Mouse (Mus musculus): ENCODE data around the gene Cdcp1. TPM values are rescaled to one million over a fixed set of nuclear protein-coding genes. Genes with fewer than 3 reads are reported as not detected.

Cdcp1 gene
- polyA plus RNA-seq, 1 experiment from 2014 or later = 0.73 TPM

- WGBS = 74% methylated on average over 4 of the region's 4 CpGs
These were observed 52.7 kb downstream of the Cdcp1 start for GRCm38 (mm10) chr9:123162985-123163694.

GRCm38 (mm10) chr9:123161792-123162191 lies 54.0 kb downstream of the Cdcp1 start:
- no peaks in the 10 kb centered on the region for H3K4me1 ChIP-seq
- 70% methylated on average over 2 of the region's 2 CpGs for WGBS

More at GRCm38 (mm10) chr9:123162985-123163694, 52.7 kb downstream of the Cdcp1 start:
- H3K9me3 ChIP-seq = no peaks in the 10 kb centered on the region
- H3K9ac ChIP-seq = no peak overlapping the region
- no peak for ATAC-seq (ENCODE audit: low FRiP score)
- H3K4me3 ChIP-seq (replicated peaks) = no peak overlapping the region
- H3K36me3 ChIP-seq (replicated peaks) = no peaks in the 10 kb centered on the region
- H3K4me2 ChIP-seq = no peak overlapping the region
- no peak overlapping the region for H3K27ac ChIP-seq
- H3K4me1 ChIP-seq = no peaks in the 10 kb centered on the region
- H3K27me3 ChIP-seq = no peaks in the 10 kb centered on the region

GRCm38 (mm10) chr9:123159330-123159729 lies 56.5 kb downstream of the Cdcp1 start:
- H3K4me3 ChIP-seq (replicated peaks) = no peak overlapping the region
- no peak overlapping the region for H3K4me2 ChIP-seq
- no peaks in the 10 kb centered on the region for H3K36me3 ChIP-seq (replicated peaks)
- no peak overlapping the region for H3K27ac ChIP-seq
- 57% methylated on average over 7 of the region's 7 CpGs for WGBS
- ATAC-seq (ENCODE audit: low FRiP score) = no peak
- no peaks in the 10 kb centered on the region for H3K9me3 ChIP-seq
- no peak overlapping the region for H3K9ac ChIP-seq
- H3K4me1 ChIP-seq = no peaks in the 10 kb centered on the region
- H3K27me3 ChIP-seq = no peaks in the 10 kb centered on the region

More at GRCm38 (mm10) chr9:123161792-123162191, 54.0 kb downstream of the Cdcp1 start:
- no peak for ATAC-seq (ENCODE audit: low FRiP score)
- H3K4me3 ChIP-seq (replicated peaks) = no peak overlapping the region
- no peaks in the 10 kb centered on the region for H3K9me3 ChIP-seq
- H3K9ac ChIP-seq = no peak overlapping the region
- no peaks in the 10 kb centered on the region for H3K36me3 ChIP-seq (replicated peaks)
- H3K27me3 ChIP-seq = no peaks in the 10 kb centered on the region
- H3K4me2 ChIP-seq = no peak overlapping the region
- no peak overlapping the region for H3K27ac ChIP-seq

- H3K4me1 ChIP-seq = no peaks in the 10 kb centered on the region
- no peak overlapping the region for H3K4me3 ChIP-seq (replicated peaks)
- no peak overlapping the region for H3K4me2 ChIP-seq
- no peak overlapping the region for H3K9ac ChIP-seq
- no peak for ATAC-seq (ENCODE audit: low FRiP score)
- H3K9me3 ChIP-seq = no peaks in the 10 kb centered on the region
- 68% methylated on average over 8 of the region's 8 CpGs for WGBS
- H3K36me3 ChIP-seq (replicated peaks) = no peaks in the 10 kb centered on the region
- no peaks in the 10 kb centered on the region for H3K27me3 ChIP-seq
- no peak overlapping the region for H3K27ac ChIP-seq
These were observed 57.6 kb downstream of the Cdcp1 start for GRCm38 (mm10) chr9:123158125-123158836.

- H3K36me3 ChIP-seq (replicated peaks) = no peaks in the 10 kb centered on the region
- ATAC-seq (ENCODE audit: low FRiP score) = no peak
- H3K4me1 ChIP-seq = no peaks in the 10 kb centered on the region
These were observed 58.1 kb downstream of the Cdcp1 start for GRCm38 (mm10) chr9:123157699-123158098.

GRCm38 (mm10) chr9:123156910-123157361 lies 58.9 kb downstream of the Cdcp1 start:
- Histone ChIP-seq H3K9ac (no peak overlapping the region), H3K9me3 (no peaks in the 10 kb centered on the region), H3K36me3 (replicated peaks) (no peaks in the 10 kb centered on the region), H3K4me2 (peak overlapping the region; percentile 39), H3K27me3 (no peaks in the 10 kb centered on the region), H3K4me3 (replicated peaks) (0 out of 2 replicates have a peak overlapping the region, but pooled peaks have one; percentile 14), H3K27ac (no peak overlapping the region), H3K4me1 (no peaks in the 10 kb centered on the region)
- ATAC-seq (ENCODE audit: low FRiP score) = peak; percentile 73; the same call in 1 of the 2 replicates
- 29% methylated on average over 30 of the region's 30 CpGs for WGBS

More at GRCm38 (mm10) chr9:123157699-123158098, 58.1 kb downstream of the Cdcp1 start:
- H3K9ac ChIP-seq = no peak overlapping the region
- no peaks in the 10 kb centered on the region for H3K9me3 ChIP-seq
- no peak overlapping the region for H3K4me2 ChIP-seq
- H3K27me3 ChIP-seq = no peaks in the 10 kb centered on the region
- no peak overlapping the region for H3K27ac ChIP-seq
- H3K4me3 ChIP-seq (replicated peaks) = no peak overlapping the region

- H3K36me3 ChIP-seq (replicated peaks) = no peaks in the 10 kb centered on the region
- no peaks in the 10 kb centered on the region for H3K27me3 ChIP-seq
- no peaks in the 10 kb centered on the region for H3K9me3 ChIP-seq
- H3K9ac ChIP-seq = no peak overlapping the region
- WGBS = 89% methylated on average over 2 of the region's 2 CpGs
- no peaks in the 10 kb centered on the region for H3K4me1 ChIP-seq
- H3K4me2 ChIP-seq = no peak overlapping the region
- ATAC-seq (ENCODE audit: low FRiP score) = no peak
- no peak overlapping the region for H3K4me3 ChIP-seq (replicated peaks)
- H3K27ac ChIP-seq = no peak overlapping the region
These were observed 62.7 kb downstream of the Cdcp1 start for GRCm38 (mm10) chr9:123153121-123153520.

- no peak overlapping the region for H3K4me3 ChIP-seq (replicated peaks)
- no peaks in the 10 kb centered on the region for H3K4me1 ChIP-seq
- no peak for ATAC-seq (ENCODE audit: low FRiP score)
- no peaks in the 10 kb centered on the region for H3K9me3 ChIP-seq
- H3K9ac ChIP-seq = no peak overlapping the region
- no peak overlapping the region for H3K27ac ChIP-seq
- WGBS = 86% methylated on average over 3 of the region's 3 CpGs
- H3K36me3 ChIP-seq (replicated peaks) = no peaks in the 10 kb centered on the region
- no peaks in the 10 kb centered on the region for H3K27me3 ChIP-seq
- H3K4me2 ChIP-seq = no peak overlapping the region
These were observed 63.8 kb downstream of the Cdcp1 start for GRCm38 (mm10) chr9:123152026-123152425.

GRCm38 (mm10) chr9:123151561-123151960 lies 64.3 kb downstream of the Cdcp1 start:
- Histone ChIP-seq H3K9me3 (no peaks in the 10 kb centered on the region), H3K4me2 (no peak overlapping the region), H3K27ac (no peak overlapping the region), H3K36me3 (replicated peaks) (no peaks in the 10 kb centered on the region), H3K9ac (no peak overlapping the region), H3K4me3 (replicated peaks) (no peak overlapping the region), H3K27me3 (no peaks in the 10 kb centered on the region), H3K4me1 (no peaks in the 10 kb centered on the region)
- no peak for ATAC-seq (ENCODE audit: low FRiP score)
- WGBS = 61% methylated on average over 1 of the region's 1 CpGs

- H3K9me3 ChIP-seq = no peaks in the 10 kb centered on the region
- ATAC-seq (ENCODE audit: low FRiP score) = no peak
These were observed 65.4 kb downstream of the Cdcp1 start, which contains the start of gene Clec3b for GRCm38 (mm10) chr9:123150241-123151020. Gene Clec3b, plus strand, starts transcription at chr9:123150946.

GRCm38 (mm10) chr9:123148430-123148829 lies 67.4 kb downstream of the Cdcp1 start:
- ATAC-seq (ENCODE audit: low FRiP score) = no peak
- no peak overlapping the region for H3K27ac ChIP-seq
- no peak overlapping the region for H3K4me2 ChIP-seq
- no peak overlapping the region for H3K9ac ChIP-seq
- no peaks in the 10 kb centered on the region for H3K27me3 ChIP-seq
- peaks cover 6% of the 10 kb centered on the region; the same call in 1 of the 2 replicates for H3K9me3 ChIP-seq
- no peaks in the 10 kb centered on the region for H3K4me1 ChIP-seq
- no peak overlapping the region for H3K4me3 ChIP-seq (replicated peaks)
- WGBS = 89% methylated on average over 5 of the region's 5 CpGs
- peaks cover 4% of the 10 kb centered on the region; the same call in 1 of the 2 replicates for H3K36me3 ChIP-seq (replicated peaks)

More at GRCm38 (mm10) chr9:123150241-123151020, 65.4 kb downstream of the Cdcp1 start, which contains the start of gene Clec3b:
- Histone ChIP-seq H3K9ac (no peak within 1 kb of the TSS), H3K4me1 (no peaks in the 10 kb centered on the region), H3K36me3 (replicated peaks) (no peaks in the 10 kb centered on the region), H3K4me2 (no peak within 1 kb of the TSS), H3K4me3 (replicated peaks) (no peak within 1 kb of the TSS), H3K27me3 (no peaks in the 10 kb centered on the region), H3K27ac (no peak within 1 kb of the TSS)
- WGBS = 88% methylated on average over 5 of the region's 5 CpGs

All from forebrain, embryonic 12.5 days (tissue).